Comparison of ENCODE assay signal across 10 mouse cellular contexts in the genomic region with DNA sequence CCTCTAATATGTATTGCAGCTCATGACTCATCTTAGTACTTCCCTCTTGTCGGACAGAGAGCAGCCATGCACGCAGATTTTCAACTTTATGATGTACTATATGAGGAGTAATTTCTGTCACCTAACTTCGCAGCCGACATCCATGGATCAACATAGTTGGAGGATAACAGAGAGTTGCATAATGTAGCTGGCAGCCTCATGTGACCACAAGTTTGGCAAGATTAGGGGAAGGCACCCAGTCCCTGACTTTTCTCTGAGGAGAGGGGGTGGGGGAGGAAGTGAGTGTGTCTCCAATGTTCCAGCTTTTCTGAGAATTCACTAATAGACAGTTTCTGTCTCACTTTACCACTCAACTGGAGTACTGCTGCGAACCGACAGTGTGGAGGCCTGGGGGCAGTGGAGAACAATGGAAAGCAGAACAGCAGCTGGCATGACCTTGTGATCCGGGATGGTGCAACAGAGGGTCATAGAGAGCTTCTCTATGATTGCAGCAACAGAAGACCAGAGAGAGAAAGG.
DNase-seq lines count a peak whose midpoint lies in the region; ATAC-seq and TF ChIP-seq lines count a peak whose summit lies in the region.
"Had no signal": no experiment of that assay in that cellular context is flagged by ENCODE, and none has a peak within 500 bp of the region (broad histone marks: within the 10 kb centered on the region; RNA-seq: fewer than 3 reads in every experiment).

No protein-coding gene starts in this region.

- intact Hi-C loops in gastrocnemius, postnatal 36 days (cut with DNase I) = no loop called here

- H3K36me3 ChIP-seq in C2C12 (ENCODE audit: control insufficient read depth, insufficient read depth) = no peaks in the 10 kb centered on the region
- H3K36me3 ChIP-seq: hindbrain, embryonic 15.5 days had no signal

- ATAC-seq in cerebellum, adult (ENCODE audit: insufficient number of reproducible peaks, low FRiP score, low TSS enrichment) = no peak
- peak; percentile 53 to 76; a peak in 3 of 4 replicates for ATAC-seq in hematopoietic stem cell, adult 5-6 weeks (replicated peaks in 1 of 2; ENCODE audit: insufficient read depth in 1 of 2, low FRiP score in 2 of 2, low TSS enrichment in 1 of 2, low read depth in 1 of 2, poor library complexity in 2 of 2, severe bottlenecking in 2 of 2)
- peak; percentile 94 for ATAC-seq in megakaryocyte, adult 5-6 weeks (ENCODE audit: poor library complexity, severe bottlenecking)
- ATAC-seq: CD4-positive, CD25-positive, alpha-beta regulatory T cell, adult 4 months had no signal

- H3K4me3 ChIP-seq in C2C12 (ENCODE audit: insufficient read depth, poor library complexity, severe bottlenecking) = no peak overlapping the region
- H3K4me3 ChIP-seq: hindbrain, embryonic 15.5 days had no signal

- no peaks in the 10 kb centered on the region for H3K79me2 ChIP-seq in C2C12 (ENCODE audit: control insufficient read depth, insufficient read depth)

- no peaks in the 10 kb centered on the region for H3K79me3 ChIP-seq in C2C12 (ENCODE audit: low read depth)

- no peak overlapping the region for H3ac ChIP-seq in C2C12 (ENCODE audit: control insufficient read depth, insufficient read length, low read depth)

- no peak for TF ChIP-seq CTCF in C2C12 (IDR thresholded peaks at IDR 0.05; ENCODE audit: control insufficient read depth, insufficient read depth, insufficient read length)

- DNase-seq in cerebellum, adult 9-11 months = peak; percentile 9
- no peak for DNase-seq in gastrocnemius, postnatal 36 days
- DNase-seq in spleen, postnatal 10 days (ENCODE audit: low spot score in 2 of 2) = no peak
- no peak for DNase-seq in urinary bladder, postnatal 25 days (ENCODE audit: low spot score)

- no peaks in the 10 kb centered on the region for H3K27me3 ChIP-seq in C2C12 (ENCODE audit: control insufficient read depth, insufficient read depth, insufficient read length)
- H3K27me3 ChIP-seq: hindbrain, embryonic 15.5 days had no signal

TF ChIP-seq in C2C12, 6 proteins besides CTCF, POLR2A, EP300 and RAD21:
- TF ChIP-seq MAX (IDR thresholded peaks at IDR 0.05) (no peak), MYOD1 (IDR thresholded peaks at IDR 0.05; ENCODE audit: control insufficient read depth, insufficient read length, low read depth) (no peak), USF1 (IDR thresholded peaks at IDR 0.05; ENCODE audit: low read depth) (peak; percentile 46)
TF ChIP-seq in C2C12: peak in this region for 1.
